Mouse (Mus musculus): ENCODE results near the gene Olfr649. TPM values are rescaled to one million over a fixed set of nuclear protein-coding genes. Genes with fewer than 3 reads are reported as not detected.

The Olfr649 gene
- total RNA-seq (2015) (not detected in 2 replicates), total RNA-seq (2017) (not detected in 2 replicates)

GRCm38 (mm10) chr7:104195885-104196284 lies at the start of gene Olfr649:
Olfr649 (minus strand) TSS chr7:104195985.
- ATAC-seq (replicated peaks; ENCODE audit: poor library complexity) = no peak

GRCm38 (mm10) chr7:104244287-104245181 lies 48.7 kb upstream of the Olfr649 start, which contains the start of gene Trim34a:
Trim34a (plus strand) TSS chr7:104244457.
- ATAC-seq (replicated peaks; ENCODE audit: poor library complexity) = peak; percentile 97

- ATAC-seq (replicated peaks; ENCODE audit: poor library complexity) = no peak
Measured at GRCm38 (mm10) chr7:104243616-104244015, 47.8 kb upstream of the Olfr649 start.

GRCm38 (mm10) chr7:104240857-104241256 lies 45.1 kb upstream of the Olfr649 start:
- ATAC-seq (replicated peaks; ENCODE audit: poor library complexity) = peak; percentile 35

- ATAC-seq (replicated peaks; ENCODE audit: poor library complexity) = peak; percentile 96
Measured at GRCm38 (mm10) chr7:104231203-104231602, 35.4 kb upstream of the Olfr649 start.

GRCm38 (mm10) chr7:104218701-104219569 lies 23.1 kb upstream of the Olfr649 start, which contains the start of gene Trim6:
Trim6 (plus strand) TSS chr7:104218793.
- peak; percentile 64 for ATAC-seq (replicated peaks; ENCODE audit: poor library complexity)

- peak; percentile 32 for ATAC-seq (replicated peaks; ENCODE audit: poor library complexity)
Measured at GRCm38 (mm10) chr7:104217881-104218280, 22.1 kb upstream of the Olfr649 start.

GRCm38 (mm10) chr7:104216011-104216535 lies 20.3 kb upstream of the Olfr649 start:
- ATAC-seq (replicated peaks; ENCODE audit: poor library complexity) = peak; percentile 73

- peak; percentile 100 for ATAC-seq (replicated peaks; ENCODE audit: poor library complexity)
Measured at GRCm38 (mm10) chr7:104206197-104206596, 10.4 kb upstream of the Olfr649 start.

- peak; percentile 99 for ATAC-seq (replicated peaks; ENCODE audit: poor library complexity)
Measured at GRCm38 (mm10) chr7:104199822-104200221, 4.0 kb upstream of the Olfr649 start.

GRCm38 (mm10) chr7:104191275-104191674 lies 4.5 kb downstream of the Olfr649 start:
- peak; percentile 79 for ATAC-seq (replicated peaks; ENCODE audit: poor library complexity)

GRCm38 (mm10) chr7:104183292-104183691 lies 12.5 kb downstream of the Olfr649 start, which contains the start of gene Olfr648:
Olfr648 (minus strand) TSS chr7:104183392.
- ATAC-seq (replicated peaks; ENCODE audit: poor library complexity) = no peak

- ATAC-seq (replicated peaks; ENCODE audit: poor library complexity) = peak; percentile 77
Measured at GRCm38 (mm10) chr7:104179074-104179473, 16.7 kb downstream of the Olfr649 start.

- no peak for ATAC-seq (replicated peaks; ENCODE audit: poor library complexity)
Measured at GRCm38 (mm10) chr7:104178422-104179054, 17.2 kb downstream of the Olfr649 start.

GRCm38 (mm10) chr7:104175085-104175484 lies 20.7 kb downstream of the Olfr649 start:
- no peak for ATAC-seq (replicated peaks; ENCODE audit: poor library complexity)

- peak; percentile 78 for ATAC-seq (replicated peaks; ENCODE audit: poor library complexity)
Measured at GRCm38 (mm10) chr7:104169634-104170204, 26.1 kb downstream of the Olfr649 start.

- ATAC-seq (replicated peaks; ENCODE audit: poor library complexity) = peak; percentile 45
Measured at GRCm38 (mm10) chr7:104167105-104167504, 28.7 kb downstream of the Olfr649 start.

- no peak for ATAC-seq (replicated peaks; ENCODE audit: poor library complexity)
Measured at GRCm38 (mm10) chr7:104150456-104150855, 45.3 kb downstream of the Olfr649 start, which contains the start of gene Ubqlnl. Ubqlnl (minus strand) TSS chr7:104150556.

GRCm38 (mm10) chr7:104143179-104143578 lies 52.6 kb downstream of the Olfr649 start, which contains the start of gene Ubqln3:
Ubqln3 (minus strand) TSS chr7:104143279.
- no peak for ATAC-seq (replicated peaks; ENCODE audit: poor library complexity)
